Mouse (Mus musculus) cerebellum, adult (tissue): ENCODE data around the gene Rbp2.

Source experiments
- ATAC-seq: cut with Nextera tagmentation; 2 replicates; pipeline ENCODE4 v1.9.2; 2017; ENCODE audit warnings: mild to moderate bottlenecking, moderate library complexity, mixed read lengths; ENCODE audit not compliant: insufficient number of reproducible peaks, low FRiP score, low TSS enrichment

The Rbp2 gene

GRCm38 (mm10) chr9:98485815-98486214, at the start of gene Rbp2:
Rbp2 (plus strand) TSS chr9:98486115.
- ATAC-seq = no peak

DNA sequence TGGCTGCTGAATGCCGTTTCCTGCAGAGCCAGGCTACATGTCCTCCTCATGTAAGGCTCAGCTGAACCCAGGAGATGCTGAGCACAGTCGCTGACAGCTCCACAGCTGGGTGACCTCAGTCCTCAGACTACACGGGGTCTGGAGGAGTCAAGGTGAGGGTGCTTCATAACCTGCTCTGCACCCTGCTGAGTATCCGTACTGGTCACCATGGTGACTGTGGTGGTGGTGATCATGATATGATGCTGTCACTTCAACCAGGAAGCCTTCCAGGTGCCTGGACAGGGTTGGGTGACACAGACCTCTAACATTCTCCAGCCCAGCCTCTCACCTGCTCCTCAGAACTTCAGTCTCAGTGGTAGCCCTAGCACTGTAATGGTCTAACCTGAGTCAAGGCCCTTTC, 48.1 kb upstream of the Rbp2 start:
- no peak for ATAC-seq

GRCm38 (mm10) chr9:98439091-98439490, 46.8 kb upstream of the Rbp2 start:
- ATAC-seq = no peak

DNA sequence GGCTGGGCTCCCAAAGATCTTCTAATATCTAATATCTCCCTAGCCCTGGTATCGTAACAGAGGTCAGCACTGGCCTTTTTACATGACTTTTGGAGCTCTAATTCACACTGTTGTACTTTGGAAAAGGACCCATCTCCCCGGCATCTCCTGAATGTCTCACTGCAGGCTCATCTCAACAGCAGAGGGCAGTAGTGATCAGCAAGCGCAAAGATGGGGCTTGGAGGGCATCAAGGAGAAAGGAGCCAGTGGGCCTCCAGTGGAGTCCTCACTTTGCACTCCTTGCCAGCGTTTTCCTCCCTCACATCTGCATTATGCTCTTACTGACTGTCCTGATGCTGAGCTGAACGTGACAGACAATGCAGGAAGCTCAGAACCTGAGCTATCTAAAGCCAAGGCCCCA, 43.3 kb upstream of the Rbp2 start:
- no peak for ATAC-seq

DNA sequence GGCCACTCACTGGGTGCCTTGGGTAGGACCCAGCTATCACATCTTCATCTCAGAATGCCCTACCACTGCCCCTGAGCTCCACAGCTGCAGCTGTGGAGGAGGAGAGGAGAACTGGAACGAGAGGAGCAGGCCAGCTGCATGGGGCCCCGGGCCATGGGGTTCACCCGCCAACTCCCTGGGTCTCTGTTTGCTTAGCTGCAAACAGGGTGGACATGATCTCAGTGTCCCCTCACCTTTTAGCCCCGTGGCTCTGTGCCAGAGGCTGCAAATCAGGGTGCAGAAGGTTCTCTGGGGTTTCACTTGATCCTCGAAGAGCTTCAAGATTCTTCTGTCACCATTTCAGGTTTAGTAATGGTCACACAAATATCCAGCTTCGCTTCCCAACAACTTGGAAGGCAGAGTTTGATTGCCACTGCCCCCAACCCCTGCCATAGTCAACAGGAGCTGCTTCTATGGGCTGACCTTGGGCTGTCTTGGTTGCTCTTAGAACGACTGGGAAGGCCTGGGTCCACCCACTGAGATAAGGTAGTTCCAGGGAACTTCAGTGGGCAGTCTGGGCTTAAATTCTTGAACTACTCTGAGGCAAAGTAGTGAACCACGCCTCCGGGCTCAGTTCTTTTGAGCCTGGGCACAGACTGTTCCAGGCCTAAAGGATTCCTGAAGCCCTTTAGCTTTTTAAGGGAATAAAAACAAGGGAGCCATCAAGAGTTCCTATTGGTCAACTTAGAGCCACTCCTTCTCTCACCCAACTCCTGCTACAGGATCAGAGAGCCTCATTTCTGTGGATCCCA, 40.4 kb upstream of the Rbp2 start:
- ATAC-seq = no peak

GRCm38 (mm10) chr9:98450976-98451375, 34.9 kb upstream of the Rbp2 start:
- no peak for ATAC-seq

- ATAC-seq = no peak
Measured at GRCm38 (mm10) chr9:98466709-98467108, 19.2 kb upstream of the Rbp2 start.

DNA sequence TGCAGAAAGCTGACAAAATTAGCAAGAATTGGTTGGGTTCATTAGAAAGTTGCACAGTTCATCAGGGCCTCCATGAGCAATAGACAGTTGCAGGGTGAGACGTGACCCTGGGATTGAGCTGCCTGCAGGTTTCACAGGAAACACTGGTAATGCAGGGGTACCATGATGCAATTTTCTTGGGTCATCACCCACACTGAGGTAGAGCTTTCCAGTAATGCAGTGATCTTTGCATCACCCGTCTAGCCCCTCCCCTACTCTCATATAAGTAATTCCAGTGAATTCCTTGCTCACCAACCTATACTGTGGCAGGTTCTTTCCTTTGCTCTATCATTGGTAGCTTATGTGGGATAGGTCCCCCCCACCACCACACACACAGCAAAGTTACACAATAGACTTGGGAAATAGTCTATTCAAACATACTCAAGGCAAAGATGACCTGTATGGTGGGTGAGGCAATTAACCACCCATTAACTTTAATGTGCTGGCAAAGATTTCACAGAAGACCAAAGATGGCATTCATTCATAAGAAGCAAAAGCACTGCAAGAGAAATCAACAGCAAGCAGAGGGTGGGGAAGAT, 5.7 kb upstream of the Rbp2 start:
- ATAC-seq = no peak

DNA sequence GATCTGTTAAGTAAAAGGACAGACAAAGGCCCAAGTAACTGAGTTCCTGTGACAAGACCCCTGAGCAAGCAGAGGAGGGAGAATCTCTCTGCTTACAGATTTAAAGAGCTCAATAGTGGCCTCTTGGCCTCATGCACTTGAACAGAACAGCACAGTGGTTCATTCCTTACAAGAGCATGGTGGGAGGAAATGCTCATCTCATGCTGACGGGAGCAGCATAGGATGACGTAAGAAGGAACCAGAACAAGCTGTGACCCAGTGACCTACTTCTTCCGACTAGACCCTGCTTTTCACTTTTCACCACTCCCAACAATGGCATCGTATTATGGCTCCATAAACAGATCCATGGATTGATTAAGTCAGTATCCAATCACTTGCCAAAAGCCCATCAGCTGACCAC, 3.7 kb upstream of the Rbp2 start:
- ATAC-seq = no peak

- ATAC-seq = no peak
Measured at GRCm38 (mm10) chr9:98485020-98485419, 895 bp upstream of the Rbp2 start.

DNA sequence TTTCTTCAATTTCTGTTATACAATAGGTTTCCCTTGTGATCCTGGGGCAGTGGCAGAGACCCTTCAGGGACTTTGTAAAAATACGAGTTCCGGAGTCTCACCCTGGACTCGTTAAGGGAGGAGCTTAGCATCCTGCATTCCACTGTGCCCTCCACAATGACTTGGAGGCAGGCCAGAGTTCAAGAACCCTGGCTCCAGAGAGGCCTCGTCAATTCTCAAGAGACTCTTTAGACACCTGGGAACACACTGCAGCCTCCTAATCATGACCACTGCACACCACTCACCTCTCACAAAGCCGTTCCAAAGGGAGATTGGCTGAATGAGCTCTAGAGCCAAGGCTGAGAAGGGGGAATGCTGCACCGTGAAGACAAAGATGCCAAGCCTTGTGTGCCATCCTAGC, 1.4 kb downstream of the Rbp2 start:
- no peak for ATAC-seq

DNA sequence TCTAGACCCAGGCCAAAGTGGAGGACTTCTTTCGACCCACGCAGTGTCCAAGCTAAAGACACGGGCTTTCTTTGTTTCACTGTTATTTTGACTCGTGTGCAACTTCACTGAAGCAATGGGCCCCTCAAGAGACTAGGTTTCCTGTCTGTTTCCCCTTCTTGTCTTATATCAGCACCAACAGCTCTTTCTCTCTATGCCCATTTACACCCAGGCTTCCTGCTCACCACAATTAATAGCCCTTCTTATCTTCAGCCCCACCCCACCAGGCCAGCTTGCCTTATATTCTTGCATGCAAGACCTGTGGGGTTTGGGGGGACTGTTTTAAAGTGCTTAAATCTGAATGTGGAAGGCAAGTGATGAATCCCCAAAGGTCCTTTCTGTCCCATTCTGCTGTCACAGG, 3.6 kb downstream of the Rbp2 start:
- ATAC-seq = no peak

DNA sequence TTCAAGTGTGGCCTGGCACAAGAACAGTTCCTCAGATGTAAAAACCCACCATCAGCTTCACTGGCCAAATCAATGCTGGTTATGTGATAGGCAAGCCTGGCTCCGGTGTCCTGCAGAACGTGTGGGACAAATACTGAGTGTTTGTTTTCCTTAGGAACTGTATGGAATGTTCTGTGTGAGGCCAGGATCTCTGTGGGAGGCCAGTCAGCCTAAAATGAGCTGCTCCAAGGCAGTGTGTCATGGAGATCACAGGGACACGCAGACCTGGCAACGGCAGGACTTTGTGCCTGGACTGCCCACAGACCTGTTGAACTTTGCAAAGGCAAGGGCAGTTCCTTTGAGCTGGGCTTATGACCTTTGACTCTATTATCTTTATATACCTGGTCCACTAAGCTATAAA, 4.2 kb downstream of the Rbp2 start:
- no peak for ATAC-seq

- no peak for ATAC-seq
Measured at GRCm38 (mm10) chr9:98491071-98491470, 5.2 kb downstream of the Rbp2 start.

DNA sequence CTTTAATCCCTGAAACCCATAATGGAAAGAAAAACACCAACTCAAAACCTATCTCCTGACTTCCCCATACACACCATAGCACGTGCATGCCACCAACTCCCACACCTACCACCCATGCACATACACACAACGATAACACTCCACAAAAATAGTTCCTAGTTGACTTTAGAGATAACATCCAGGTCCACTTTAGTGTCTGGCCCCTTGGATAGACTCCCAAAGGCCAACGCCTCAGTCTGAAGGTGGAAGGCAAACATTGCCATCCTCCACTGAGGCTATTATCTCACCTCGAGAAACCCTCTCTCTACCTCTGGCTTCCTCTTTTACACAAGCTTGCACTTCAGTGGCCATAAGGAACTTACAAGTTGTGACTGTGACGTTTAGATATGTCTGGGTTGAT, 6.3 kb downstream of the Rbp2 start:
- ATAC-seq = no peak

GRCm38 (mm10) chr9:98492821-98493220, 6.9 kb downstream of the Rbp2 start:
- ATAC-seq = no peak

- no peak for ATAC-seq
Measured at GRCm38 (mm10) chr9:98497157-98497556, 11.2 kb downstream of the Rbp2 start.

DNA sequence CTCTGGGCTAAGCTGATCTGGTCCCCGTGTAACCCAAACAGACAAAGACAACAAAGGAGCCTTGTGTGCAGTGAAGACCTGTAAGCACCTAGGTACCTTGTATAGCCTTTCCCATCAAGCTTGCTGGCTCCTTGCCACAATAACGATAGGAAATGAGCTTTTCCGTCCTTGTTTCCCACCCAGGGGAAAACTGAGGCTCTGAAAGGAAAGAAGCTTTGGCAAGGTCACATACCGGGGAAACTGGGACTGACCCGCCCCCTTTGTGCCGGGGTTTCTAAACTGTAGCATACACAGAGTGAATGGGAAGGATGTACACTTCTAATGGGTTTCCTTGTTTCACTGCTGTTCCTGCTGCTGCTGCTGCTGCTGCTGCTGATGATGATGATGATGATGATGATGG, 12.1 kb downstream of the Rbp2 start:
- no peak for ATAC-seq

DNA sequence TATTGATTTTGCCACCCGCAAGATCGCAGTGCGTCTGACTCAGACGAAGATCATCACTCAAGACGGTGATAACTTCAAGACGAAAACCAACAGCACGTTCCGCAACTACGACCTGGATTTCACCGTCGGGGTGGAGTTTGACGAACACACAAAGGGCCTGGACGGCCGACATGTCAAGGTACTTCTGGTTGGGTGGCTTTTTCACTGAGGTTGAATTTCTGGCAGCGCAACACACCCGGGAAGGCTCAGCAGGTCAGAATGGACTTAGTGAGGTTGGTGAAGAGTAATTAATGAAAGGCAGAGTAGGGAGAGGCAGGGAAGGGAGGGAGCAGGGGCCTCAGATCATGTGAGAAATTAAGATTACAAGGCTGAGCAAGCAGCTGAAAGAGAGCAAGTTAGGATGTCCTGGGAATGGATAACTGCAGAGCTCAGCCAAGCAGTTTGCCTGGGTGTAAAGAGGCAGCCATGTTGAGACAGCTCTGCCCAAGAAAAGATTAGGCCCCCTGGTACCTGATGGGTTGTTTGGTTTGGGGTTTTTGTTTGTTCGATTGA, 12.9 kb downstream of the Rbp2 start:
- ATAC-seq = no peak

DNA sequence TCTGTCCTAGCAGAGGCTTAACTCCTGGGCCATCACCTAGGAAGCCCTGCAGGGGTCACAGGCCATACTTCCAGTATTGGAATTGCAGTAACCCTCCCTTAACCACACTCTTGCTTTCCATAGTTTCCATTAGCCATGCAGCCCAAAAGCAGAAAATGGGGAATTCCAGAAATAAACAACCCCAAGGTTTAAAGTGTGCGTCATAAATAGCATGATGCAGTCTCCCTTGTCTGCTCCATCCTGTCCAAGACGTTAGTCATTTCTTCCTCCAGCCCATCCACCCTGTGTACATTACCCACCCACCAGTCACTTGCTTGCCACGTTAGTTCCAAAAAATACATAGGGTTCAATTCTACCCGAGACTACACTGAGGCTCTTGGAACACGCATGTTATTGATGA, 13.7 kb downstream of the Rbp2 start:
- ATAC-seq = no peak

GRCm38 (mm10) chr9:98507480-98507879, 21.6 kb downstream of the Rbp2 start:
- no peak for ATAC-seq
